Mouse (Mus musculus) myocyte (in vitro differentiated cells): ENCODE results near the gene Caprin1. TPM values are rescaled to one million over a fixed set of nuclear protein-coding genes. Genes with fewer than 3 reads are reported as not detected.

Experiments
- H3K27me3 ChIP-seq: one replicate; pipeline ENCODE4 v1.6.1; 2011; ENCODE audit not compliant: control insufficient read depth, insufficient read depth, insufficient read length
- H3K36me3 ChIP-seq: one replicate; pipeline ENCODE4 v1.6.1; 2011; ENCODE audit not compliant: control insufficient read depth, insufficient read depth
- H3K4me2 ChIP-seq: one replicate; pipeline ENCODE4 v1.6.1; 2011; ENCODE audit warnings: low read depth, control low read depth
- H3K4me3 ChIP-seq: one replicate; pipeline ENCODE4 v1.5.1; 2011; ENCODE audit warnings: mild to moderate bottlenecking, control low read depth, moderate library complexity
- H3K79me2 ChIP-seq: one replicate; pipeline ENCODE4 v1.6.1; 2011; ENCODE audit not compliant: control insufficient read depth, insufficient read depth
- H3ac ChIP-seq: one replicate; pipeline ENCODE4 v1.6.1; 2011; ENCODE audit not compliant: control insufficient read depth, insufficient read length
- CEBPB ChIP-seq: IDR thresholded peaks from 2 replicates; pipeline ENCODE4 v1.6.1; 2011; ENCODE audit warnings: mild to moderate bottlenecking, moderate library complexity; ENCODE audit not compliant: poor library complexity, insufficient read depth, severe bottlenecking
- E2F4 ChIP-seq: IDR thresholded peaks from one replicate; pipeline ENCODE4 v1.6.1; 2011; ENCODE audit warnings: mild to moderate bottlenecking, control low read depth, moderate library complexity; ENCODE audit not compliant: insufficient read depth
- MAX ChIP-seq: IDR thresholded peaks from one replicate; pipeline ENCODE4 v1.6.1; 2011; ENCODE audit warnings: low read depth, mild to moderate bottlenecking, control low read depth
- MYOD1 ChIP-seq, 3 experiments: IDR thresholded peaks; one replicate each; pipeline ENCODE4 v1.6.1; 2011; ENCODE audit warnings: control low read depth in 2 of 3, low read depth in 2 of 3, mild to moderate bottlenecking in 2 of 3, moderate library complexity in 1 of 3; ENCODE audit not compliant: insufficient read length in 2 of 3, control insufficient read depth in 1 of 3
- MYOG ChIP-seq, 3 experiments: IDR thresholded peaks; one replicate each; pipeline ENCODE4 v1.6.1; 2011; ENCODE audit warnings: control low read depth in 2 of 3, low read depth in 2 of 3, mild to moderate bottlenecking in 2 of 3; ENCODE audit not compliant: insufficient read length in 2 of 3, control insufficient read depth in 1 of 3, insufficient read depth in 1 of 3
- POLR2A ChIP-seq: IDR thresholded peaks from one replicate; pipeline ENCODE4 v1.6.1; 2011; ENCODE audit warnings: low read depth, mild to moderate bottlenecking, control low read depth, moderate library complexity; ENCODE audit not compliant: insufficient read length
- POLR2AphosphoS2 ChIP-seq: IDR thresholded peaks from one replicate; pipeline ENCODE4 v1.6.1; 2011; ENCODE audit warnings: low read depth, control low read depth; ENCODE audit not compliant: insufficient read length
- REST ChIP-seq: IDR thresholded peaks from one replicate; pipeline ENCODE4 v1.6.1; 2011; ENCODE audit warnings: mild to moderate bottlenecking, control low read depth, moderate library complexity; ENCODE audit not compliant: insufficient read depth, insufficient read length
- SRF ChIP-seq: IDR thresholded peaks from one replicate; pipeline ENCODE4 v1.6.1; 2011; ENCODE audit warnings: low read depth; ENCODE audit not compliant: control insufficient read depth, insufficient read length
- TCF12 ChIP-seq: IDR thresholded peaks from one replicate; pipeline ENCODE4 v1.6.1; 2011; ENCODE audit warnings: mild to moderate bottlenecking, control low read depth; ENCODE audit not compliant: poor library complexity, insufficient read depth, severe bottlenecking
- TCF3 ChIP-seq: IDR thresholded peaks from one replicate; pipeline ENCODE4 v1.6.1; 2011; ENCODE audit warnings: low read depth, control low read depth; ENCODE audit not compliant: insufficient read length
- USF1 ChIP-seq: IDR thresholded peaks from one replicate; pipeline ENCODE4 v1.6.1; 2011; ENCODE audit warnings: low read depth, mild to moderate bottlenecking, control low read depth, moderate library complexity
- polyA plus RNA-seq: library from polyadenylated mRNA; unstranded; fragments of >200 nt; fragmentation: generic; extraction: Trizol; gene quantifications from one replicate; pipeline ENCODE4 v1.2.1, GENCODE M21; 2012; ENCODE audit warnings: missing spikeins

Caprin1 gene
- polyA plus RNA-seq, 1 experiment: 99.6 TPM

- TF ChIP-seq POLR2A (no peak), TCF3 (no peak), CEBPB (no peak), POLR2AphosphoS2 (no peak), MYOD1 (IDR thresholded peaks at IDR 0.05; ENCODE audit: control insufficient read depth in 1 of 3, insufficient read length in 2 of 3, low read depth in 2 of 3) (no peak), E2F4 (no peak), MAX (no peak), TCF12 (no peak), MYOG (IDR thresholded peaks at IDR 0.05; ENCODE audit: control insufficient read depth in 1 of 3, insufficient read depth in 1 of 3, insufficient read length in 2 of 3, low read depth in 2 of 3) (no peak), REST (no peak), USF1 (no peak), SRF (no peak)
Measured at GRCm38 (mm10) chr2:103842299-103842698, 44.9 kb upstream of the Caprin1 start.

GRCm38 (mm10) chr2:103838483-103838882 lies 41.0 kb upstream of the Caprin1 start:
- H3K27me3 ChIP-seq: peaks cover 2% of the 10 kb centered on the region
- no peak overlapping the region for H3K4me2 ChIP-seq
- H3K4me3 ChIP-seq: no peak overlapping the region
- H3ac ChIP-seq: no peak overlapping the region
- TF ChIP-seq POLR2A (no peak), TCF12 (no peak), MYOD1 (IDR thresholded peaks at IDR 0.05; ENCODE audit: control insufficient read depth in 1 of 3, insufficient read length in 2 of 3, low read depth in 2 of 3) (no peak), MYOG (IDR thresholded peaks at IDR 0.05; ENCODE audit: control insufficient read depth in 1 of 3, insufficient read depth in 1 of 3, insufficient read length in 2 of 3, low read depth in 2 of 3) (no peak), SRF (no peak), TCF3 (no peak), POLR2AphosphoS2 (no peak), REST (no peak), USF1 (no peak), CEBPB (no peak), MAX (no peak), E2F4 (no peak)
- H3K36me3 ChIP-seq: no peaks in the 10 kb centered on the region
- H3K79me2 ChIP-seq: no peaks in the 10 kb centered on the region

More at GRCm38 (mm10) chr2:103842299-103842698, 44.9 kb upstream of the Caprin1 start:
- no peak overlapping the region for H3K4me2 ChIP-seq
- no peak overlapping the region for H3ac ChIP-seq
- H3K36me3 ChIP-seq: no peaks in the 10 kb centered on the region
- H3K27me3 ChIP-seq: peaks cover 8% of the 10 kb centered on the region
- H3K79me2 ChIP-seq: no peaks in the 10 kb centered on the region
- no peak overlapping the region for H3K4me3 ChIP-seq

- no peaks in the 10 kb centered on the region for H3K27me3 ChIP-seq
- no peak overlapping the region for H3ac ChIP-seq
- no peak overlapping the region for H3K4me3 ChIP-seq
- no peaks in the 10 kb centered on the region for H3K36me3 ChIP-seq
- no peaks in the 10 kb centered on the region for H3K79me2 ChIP-seq
- TF ChIP-seq POLR2AphosphoS2 (no peak), E2F4 (no peak), SRF (no peak), POLR2A (no peak), MAX (no peak), REST (no peak), CEBPB (no peak), USF1 (no peak), MYOG (IDR thresholded peaks at IDR 0.05; ENCODE audit: control insufficient read depth in 1 of 3, insufficient read depth in 1 of 3, insufficient read length in 2 of 3, low read depth in 2 of 3) (no peak), TCF3 (no peak), TCF12 (no peak), MYOD1 (IDR thresholded peaks at IDR 0.05; ENCODE audit: control insufficient read depth in 1 of 3, insufficient read length in 2 of 3, low read depth in 2 of 3) (no peak)
- no peak overlapping the region for H3K4me2 ChIP-seq
Measured at GRCm38 (mm10) chr2:103837166-103837565, 39.7 kb upstream of the Caprin1 start.

GRCm38 (mm10) chr2:103835614-103836395 lies 38.4 kb upstream of the Caprin1 start:
- Histone ChIP-seq H3K4me2 (no peak overlapping the region), H3K79me2 (no peaks in the 10 kb centered on the region), H3K4me3 (no peak overlapping the region), H3K36me3 (no peaks in the 10 kb centered on the region), H3K27me3 (no peaks in the 10 kb centered on the region), H3ac (no peak overlapping the region)
- TF ChIP-seq MYOD1 (IDR thresholded peaks at IDR 0.05; ENCODE audit: control insufficient read depth in 1 of 3, insufficient read length in 2 of 3, low read depth in 2 of 3) (no peak), E2F4 (no peak), TCF3 (no peak), MYOG (IDR thresholded peaks at IDR 0.05; ENCODE audit: control insufficient read depth in 1 of 3, insufficient read depth in 1 of 3, insufficient read length in 2 of 3, low read depth in 2 of 3) (no peak), MAX (no peak)
